Mouse (Mus musculus) heart, postnatal 36 days (tissue): ENCODE data around the gene Idh2. TPM values are rescaled to one million over a fixed set of nuclear protein-coding genes. Genes with fewer than 3 reads are reported as not detected.
"Not testable (repeated sequence)": the region's sequence is repeated elsewhere in the genome, so short reads cannot be mapped to it uniquely, and the experiment has no call there.

Source experiments
- DNase-seq, 2 experiments: peaks; one replicate each; pipeline ENCODE4 v3.0.0; 2021 to 2022
- intact Hi-C: fragments of 180-260 bp; cut with DNase I; formaldehyde crosslinking; loops from one replicate; pipeline ENCODE4 v1.15.1; 2025
- total RNA-seq, 2 experiments: library from RNA; stranded (reverse); gene quantifications; 2 replicates each; pipeline ENCODE4 v1.2.3; 2021

Gene Idh2
- total RNA-seq, 2 experiments from 2014 or later: 1,714 to 2,029 TPM

DNA sequence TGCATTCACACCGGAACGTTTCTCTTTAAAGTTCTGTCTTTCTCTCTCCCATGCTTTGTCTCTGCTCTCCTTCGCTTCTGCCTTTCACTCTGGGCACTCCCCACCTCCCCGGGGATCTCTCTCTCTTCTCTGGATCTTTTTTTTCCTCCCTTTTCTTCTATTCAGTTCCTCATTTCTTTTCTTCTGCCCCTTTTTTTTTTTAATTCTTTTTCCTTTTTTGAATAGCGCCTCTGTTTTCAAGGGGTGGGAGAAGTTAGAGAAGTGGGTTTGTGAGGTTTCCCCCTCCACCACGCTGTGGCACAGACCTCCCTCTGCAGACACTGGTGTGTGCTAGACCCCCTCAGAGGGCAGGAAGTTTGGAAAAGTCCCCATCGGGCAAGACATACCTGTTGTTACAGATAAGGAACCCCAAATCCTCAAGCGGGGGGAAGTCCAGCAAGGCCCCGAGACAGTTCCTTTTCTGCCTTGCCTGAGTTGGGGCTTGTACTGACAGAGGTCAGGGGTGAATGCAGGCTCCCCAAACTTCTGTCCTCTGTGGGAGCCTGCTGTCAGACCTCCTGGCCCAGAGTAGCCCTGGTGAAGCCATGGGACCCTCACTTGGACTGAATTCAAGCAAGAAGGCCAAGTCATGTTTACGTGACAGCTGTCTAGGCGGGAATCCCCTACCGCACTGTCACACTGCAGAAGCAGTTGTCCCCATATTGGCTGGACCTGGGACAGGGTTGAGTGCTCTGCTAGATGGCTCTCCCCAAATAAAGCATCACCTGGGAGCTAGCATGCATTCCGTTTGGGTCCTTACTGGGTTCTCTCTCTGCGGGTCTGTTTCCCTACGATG is 51.1 kb downstream of the Idh2 start:
- DNase-seq: no peak
- intact Hi-C loops: no loop called here

- no peak for DNase-seq
- intact Hi-C loops: no loop called here
Observed at GRCm38 (mm10) chr7:80063244-80063643, 51.9 kb downstream of the Idh2 start.

GRCm38 (mm10) chr7:80062083-80062826 is 52.9 kb downstream of the Idh2 start:
- intact Hi-C loops: no loop called here
- no peak for DNase-seq

- DNase-seq: peak in 1 of 2 experiments; percentile 66
- intact Hi-C loops: loop anchor here (2.0 kb wide), 2 partner anchors 19 to 33 kb away; no protein-coding TSS in a partner anchor
Observed at GRCm38 (mm10) chr7:80060012-80060778, 55.0 kb downstream of the Idh2 start.

DNA sequence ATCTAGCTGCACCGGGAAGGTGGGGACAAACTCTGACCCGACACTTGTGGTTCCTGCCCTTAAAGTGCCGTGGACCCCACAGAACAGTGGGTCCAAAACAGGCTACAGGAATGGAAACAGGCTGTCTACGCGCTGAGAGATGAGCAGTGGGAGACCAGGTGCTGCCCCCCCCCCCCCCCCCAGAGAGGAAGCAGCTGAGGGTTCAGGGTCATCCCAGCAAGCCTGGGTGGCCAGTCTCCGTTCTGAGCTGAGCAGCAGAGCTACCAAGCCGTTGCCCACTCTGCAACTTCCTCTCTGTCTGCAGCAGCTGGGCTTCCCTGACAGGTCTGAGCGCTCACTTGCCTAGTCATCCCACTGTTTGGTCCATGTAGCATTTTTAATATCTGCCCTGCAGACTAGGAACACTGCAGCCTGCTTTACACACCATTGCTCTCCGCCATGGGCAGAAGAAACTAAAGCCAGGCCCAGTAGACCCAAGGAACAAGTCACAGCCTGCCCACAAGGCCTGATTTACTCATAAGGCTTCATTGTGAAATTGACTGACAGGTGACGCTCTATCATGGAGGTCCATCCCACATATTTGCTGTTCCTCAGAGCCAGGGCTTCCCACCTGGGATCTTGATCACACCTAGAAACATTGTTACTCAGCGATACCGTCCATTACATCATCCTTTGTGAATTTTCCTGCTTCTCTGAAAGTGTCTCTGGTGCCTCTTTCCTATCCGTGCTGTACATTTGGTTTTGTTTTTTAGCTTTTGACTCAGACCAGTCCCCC is 55.9 kb downstream of the Idh2 start:
- intact Hi-C loops: no loop called here
- no peak for DNase-seq

- no peak for DNase-seq
- intact Hi-C loops: no loop called here
Observed at GRCm38 (mm10) chr7:80058405-80059063, 56.7 kb downstream of the Idh2 start.

DNA sequence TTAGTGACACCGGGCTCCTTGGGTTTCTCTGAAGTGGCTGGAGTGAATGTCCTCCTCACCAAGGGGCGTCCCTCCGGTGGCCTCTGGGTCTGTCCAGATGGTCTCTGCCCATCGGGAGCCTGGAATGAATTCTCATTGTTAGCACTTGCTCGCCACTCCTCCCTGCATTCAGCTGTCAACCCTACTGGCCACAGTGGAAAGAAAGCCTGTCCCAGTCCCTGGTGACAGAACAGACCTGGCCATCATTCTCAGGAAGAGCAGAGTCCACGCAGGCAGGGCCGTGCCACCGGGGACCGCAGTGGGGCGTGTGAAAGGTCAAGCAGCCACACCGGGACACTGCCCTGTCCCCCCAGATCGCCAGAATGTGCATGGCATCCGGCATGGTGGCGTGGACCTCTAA is 57.4 kb downstream of the Idh2 start:
- no peak for DNase-seq
- intact Hi-C loops: no loop called here

DNA sequence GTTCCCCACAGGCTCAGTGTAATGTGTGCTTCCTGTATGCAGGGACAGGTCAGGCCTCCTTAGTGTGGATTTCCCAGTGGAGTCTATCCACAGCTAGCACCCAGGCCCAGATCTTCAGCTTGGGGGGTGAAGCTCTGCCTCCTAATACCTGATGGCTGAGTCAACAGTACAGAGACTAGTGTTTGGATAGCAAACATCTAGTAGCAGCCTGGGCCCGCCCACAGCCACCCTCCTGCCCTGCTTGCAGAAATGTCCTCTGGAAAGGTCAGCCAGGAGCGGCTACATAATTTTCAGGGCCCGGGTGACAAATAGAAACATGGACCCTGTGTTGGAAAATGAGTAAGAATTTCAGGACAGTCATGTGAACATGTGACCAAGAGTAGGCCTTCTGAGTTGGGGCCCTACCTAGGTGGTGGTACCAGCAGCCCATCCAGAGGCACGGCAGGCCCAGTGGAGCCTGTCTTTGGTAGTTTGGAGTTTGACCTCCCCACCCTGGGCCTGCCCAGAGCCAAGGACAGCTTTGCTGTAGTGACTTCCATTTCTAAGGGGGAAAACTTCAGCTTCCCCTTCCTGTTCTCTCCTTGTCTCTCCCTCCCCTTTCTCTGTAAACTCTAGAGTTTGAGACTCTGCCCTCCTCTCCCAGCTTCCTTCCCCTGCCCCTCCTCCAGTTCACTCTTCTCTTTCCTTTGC is 58.0 kb downstream of the Idh2 start:
- DNase-seq: no peak
- intact Hi-C loops: no loop called here

- no peak for DNase-seq
- intact Hi-C loops: no loop called here
Observed at GRCm38 (mm10) chr7:80055781-80056180, 59.4 kb downstream of the Idh2 start.

DNA sequence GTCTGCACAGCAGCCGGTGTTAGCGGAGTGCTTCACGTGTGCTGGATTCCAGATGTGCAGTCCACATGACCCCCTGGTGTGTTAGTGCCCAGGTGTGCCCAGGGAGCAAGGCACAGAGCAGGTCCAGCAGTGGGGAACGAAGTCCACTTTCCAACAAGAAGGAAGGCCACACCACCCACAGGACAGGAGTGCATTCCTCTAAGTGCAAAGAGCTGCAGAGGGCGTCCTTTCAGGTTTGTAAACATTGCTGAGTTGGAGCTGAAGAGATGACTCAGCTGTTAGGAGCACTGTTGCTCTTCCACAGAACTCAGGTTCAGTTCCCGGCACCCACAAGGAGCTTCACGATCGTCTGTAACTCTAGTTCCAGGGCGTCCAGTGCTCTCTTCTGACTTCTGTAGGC is 62.0 kb downstream of the Idh2 start:
- no peak for DNase-seq
- intact Hi-C loops: no loop called here

DNA sequence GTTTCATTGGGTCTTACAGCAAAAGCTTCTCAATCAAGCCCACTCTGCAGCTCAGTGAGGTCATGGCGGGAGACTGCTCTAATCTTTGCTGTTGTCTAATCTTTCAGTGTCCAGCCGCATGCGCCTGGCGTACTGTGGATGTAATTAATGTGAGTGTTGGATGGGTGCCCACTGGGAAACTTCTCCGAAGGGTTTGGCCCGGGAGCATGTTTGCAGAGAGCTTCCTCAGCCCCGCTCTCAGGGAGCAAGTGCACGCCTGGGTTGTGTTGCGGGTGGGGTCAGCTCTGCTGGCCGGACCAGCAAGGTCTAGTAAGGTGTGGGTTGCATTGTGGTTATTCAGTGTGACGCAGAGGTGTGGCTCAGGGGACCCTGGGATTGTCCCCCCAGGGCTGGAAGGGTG is 62.9 kb downstream of the Idh2 start:
- DNase-seq: peak; percentile 67
- intact Hi-C loops: no loop called here

DNA sequence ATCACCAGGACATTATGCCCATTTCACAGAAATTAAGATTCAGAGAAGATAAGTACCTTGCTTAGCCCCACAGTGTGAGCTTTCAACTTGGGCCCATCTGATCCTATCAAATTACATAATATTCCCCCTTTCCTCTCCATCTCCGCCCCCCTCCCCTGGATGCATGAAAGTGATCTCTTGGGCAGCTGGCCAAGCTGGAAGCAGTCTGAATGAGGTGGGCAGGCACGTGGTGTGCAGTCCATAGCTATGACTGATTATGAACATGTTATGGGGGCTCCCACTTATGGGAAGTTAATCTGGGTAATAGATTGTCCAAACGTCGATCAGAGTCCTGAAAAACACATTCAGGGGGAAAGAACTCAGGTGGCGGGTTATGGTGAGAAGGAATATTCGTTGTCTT is 63.4 kb downstream of the Idh2 start:
- DNase-seq: no peak
- intact Hi-C loops: no loop called here

DNA sequence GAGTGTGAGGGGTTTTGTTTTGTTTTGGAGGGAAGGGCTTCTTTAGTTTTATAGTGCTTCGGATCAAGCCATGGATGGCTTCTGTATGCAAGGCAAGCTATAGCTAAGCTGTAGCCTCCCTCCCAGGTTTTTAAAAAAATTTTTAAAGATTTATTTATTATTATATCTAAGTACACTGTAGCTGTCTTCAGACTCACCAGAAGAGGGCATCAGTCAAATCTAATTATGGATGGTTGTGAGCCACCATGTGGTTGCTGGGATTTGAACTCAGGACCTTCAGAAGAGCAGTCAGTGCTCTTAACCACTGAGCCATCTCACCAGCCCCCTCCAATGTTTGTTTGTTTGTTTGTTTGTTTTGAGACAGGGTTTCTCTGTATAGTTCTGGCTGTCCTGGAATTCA is 64.8 kb downstream of the Idh2 start:
- DNase-seq, intact Hi-C loops: not testable (repeated sequence)

DNA sequence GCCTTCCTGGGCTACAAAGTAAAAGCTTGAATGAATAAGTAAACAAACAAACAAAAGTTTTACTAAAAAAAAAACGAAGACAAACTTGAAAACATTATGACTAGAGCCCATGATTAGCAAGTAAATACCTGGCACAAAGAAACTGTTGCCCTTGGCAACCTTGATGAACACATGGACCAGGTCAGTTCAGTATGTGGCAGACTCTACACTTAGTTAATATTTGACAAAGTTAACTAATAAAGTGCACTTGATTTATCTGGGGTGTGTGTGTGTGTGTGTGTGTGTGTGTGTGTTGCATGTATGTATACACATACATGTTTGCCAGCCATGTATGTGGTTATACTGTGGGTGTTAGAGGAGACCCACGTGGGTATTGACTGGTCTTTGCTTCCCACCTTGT is 65.4 kb downstream of the Idh2 start:
- intact Hi-C loops: no loop called here
- DNase-seq: no peak

DNA sequence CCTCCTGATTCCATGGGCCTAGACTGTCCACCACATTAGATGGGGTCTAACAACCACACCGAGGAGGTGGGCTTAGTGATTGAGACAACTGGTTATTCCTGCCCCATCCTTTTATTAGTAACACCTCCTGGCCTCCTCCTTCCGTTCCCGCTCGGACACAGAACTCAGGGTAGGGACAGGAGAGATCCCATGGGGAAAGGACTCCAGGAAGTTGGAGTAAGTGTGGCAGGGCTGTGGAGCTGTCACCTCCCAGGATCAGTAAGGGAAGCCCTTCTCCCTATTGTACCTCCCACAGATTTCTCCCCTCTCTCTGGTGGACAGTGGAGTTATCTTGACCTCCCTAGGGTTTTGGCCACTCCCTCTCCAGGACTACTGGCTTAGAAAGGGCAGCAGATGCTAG is 68.2 kb downstream of the Idh2 start:
- DNase-seq: no peak
- intact Hi-C loops: no loop called here
